Mouse (Mus musculus) A20 (cell line): ENCODE results near the gene Gm36864.

Source experiments
- DNase-seq: peaks from one replicate; pipeline ENCODE4 v3.0.0-alpha.2; 2011; ENCODE audit warnings: low read depth, low spot score

The Gm36864 gene

GRCm38 (mm10) chr7:44257278-44257677 is 21.3 kb downstream of the Gm36864 start, which contains the start of gene Acp4:
Gene Acp4 (minus strand): TSS chr7:44257378.
- DNase-seq: no peak

- DNase-seq: no peak
Observed at GRCm38 (mm10) chr7:44260410-44260809, 24.4 kb downstream of the Gm36864 start.

- no peak for DNase-seq
Observed at GRCm38 (mm10) chr7:44261147-44261546, 25.2 kb downstream of the Gm36864 start, which contains the start of gene Gm15517. Gene Gm15517 (plus strand): TSS chr7:44261447.

- peak; percentile 89 for DNase-seq
Observed at GRCm38 (mm10) chr7:44262791-44263643, 27.0 kb downstream of the Gm36864 start.

GRCm38 (mm10) chr7:44268117-44268516 is 32.1 kb downstream of the Gm36864 start:
- no peak for DNase-seq

GRCm38 (mm10) chr7:44269397-44269796 is 33.4 kb downstream of the Gm36864 start:
- DNase-seq: no peak

GRCm38 (mm10) chr7:44271309-44271708 is 35.3 kb downstream of the Gm36864 start:
- no peak for DNase-seq

GRCm38 (mm10) chr7:44272546-44272945 is 36.6 kb downstream of the Gm36864 start:
- DNase-seq: no peak

- no peak for DNase-seq
Observed at GRCm38 (mm10) chr7:44273446-44273845, 37.5 kb downstream of the Gm36864 start.

- no peak for DNase-seq
Observed at GRCm38 (mm10) chr7:44274096-44274495, 38.1 kb downstream of the Gm36864 start.

GRCm38 (mm10) chr7:44275546-44275945 is 39.6 kb downstream of the Gm36864 start:
- peak; percentile 20 for DNase-seq

- no peak for DNase-seq
Observed at GRCm38 (mm10) chr7:44276461-44277249, 40.7 kb downstream of the Gm36864 start.

GRCm38 (mm10) chr7:44277250-44277622 is 41.3 kb downstream of the Gm36864 start:
- DNase-seq: peak; percentile 75

GRCm38 (mm10) chr7:44280959-44281358 is 45.0 kb downstream of the Gm36864 start:
- peak; percentile 12 for DNase-seq

GRCm38 (mm10) chr7:44281586-44281985 is 45.6 kb downstream of the Gm36864 start:
- DNase-seq: no peak

GRCm38 (mm10) chr7:44287760-44288159 is 51.8 kb downstream of the Gm36864 start:
- DNase-seq: no peak

- DNase-seq: no peak
Observed at GRCm38 (mm10) chr7:44290986-44291385, 55.0 kb downstream of the Gm36864 start.

GRCm38 (mm10) chr7:44291418-44291817 is 55.4 kb downstream of the Gm36864 start:
- no peak for DNase-seq
